In the genomic region with DNA sequence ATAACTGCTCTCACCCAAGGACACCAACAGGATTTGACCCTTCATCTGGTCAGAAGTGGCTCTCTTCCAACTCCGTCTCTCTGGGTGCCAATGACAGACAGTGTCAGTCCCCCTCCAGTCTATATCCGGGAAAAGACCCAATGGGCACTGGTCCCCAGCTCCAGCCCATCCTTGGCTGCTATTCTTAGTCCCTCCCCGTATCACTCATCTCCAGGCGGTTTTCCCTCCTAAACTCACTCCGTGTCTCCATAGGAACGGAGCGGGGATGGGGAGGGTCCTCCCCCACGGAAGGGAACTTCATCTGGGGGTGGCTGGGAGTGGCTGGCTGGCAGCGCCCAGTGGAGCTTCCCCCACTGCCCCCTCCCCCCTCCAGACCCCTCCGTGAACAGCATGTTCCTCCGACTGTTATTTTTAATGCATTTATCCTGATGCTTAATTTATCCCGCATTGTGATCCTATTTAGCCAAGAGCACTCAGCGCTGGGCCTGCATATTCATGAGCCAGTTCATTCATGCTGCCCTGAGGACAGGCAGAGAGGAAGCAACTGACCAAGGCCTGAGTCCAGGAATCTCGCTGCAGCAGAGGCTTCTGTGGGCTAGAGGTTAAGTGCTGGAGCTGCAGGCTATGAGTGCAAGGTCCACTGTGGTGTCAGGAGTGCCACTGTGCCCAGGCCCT, we compare ENCODE assay signal across 8 mouse cellular contexts. TPM values are rescaled to one million over a fixed set of nuclear protein-coding genes. Genes with fewer than 3 reads are reported as not detected.
DNase-seq lines count a peak whose midpoint lies in the region; ATAC-seq lines count a peak whose summit lies in the region.

No protein-coding gene starts in this region.

- peak overlapping the region; percentile 44 for H3K4me2 ChIP-seq in hindbrain, embryonic 12.5 days (replicated peaks)

- peak; percentile 58 to 62 for DNase-seq in cerebellum, postnatal 14 days
- DNase-seq in cerebellum, adult 8-10 months = no peak
- no peak for DNase-seq in forebrain, embryonic 10.5 days (ENCODE audit: extremely low spot score, low spot score)
- peak; percentile 14 for DNase-seq in lung, postnatal 25 days (ENCODE audit: low spot score)
- DNase-seq in telencephalon, adult 2 months (ENCODE audit: low read depth, low spot score) = peak; percentile 44
- no peak for DNase-seq in adrenal gland, adult 8-10 months
- DNase-seq in spleen, postnatal 10 days (ENCODE audit: low spot score in 2 of 2) = no peak

- H3K4me3 ChIP-seq in forebrain, embryonic 10.5 days = no peak overlapping the region
- H3K4me3 ChIP-seq in hindbrain, embryonic 12.5 days = no peak overlapping the region

- 0 out of 2 replicates have a peak overlapping the region, but pooled peaks have one; percentile 13 for H3K27ac ChIP-seq in forebrain, embryonic 10.5 days
- no peak overlapping the region for H3K27ac ChIP-seq in hindbrain, embryonic 12.5 days

- 43% methylated on average over 14 of the region's 14 CpGs for WGBS in forebrain, embryonic 10.5 days
- WGBS in hindbrain, embryonic 12.5 days = 25% methylated on average over 14 of the region's 14 CpGs

- 0 out of 2 replicates have a peak, but pooled peaks cover 5% of the 10 kb centered on the region for H3K27me3 ChIP-seq in forebrain, embryonic 10.5 days (ENCODE audit: poor library complexity, severe bottlenecking)
- H3K27me3 ChIP-seq in hindbrain, embryonic 12.5 days = no peaks in the 10 kb centered on the region

- ATAC-seq in hindbrain, embryonic 12.5 days (ENCODE audit: low FRiP score) = peak; percentile 64

- no peak overlapping the region; the same call in 1 of the 2 replicates for H3K9ac ChIP-seq in hindbrain, embryonic 12.5 days

- peaks cover 16% of the 10 kb centered on the region for H3K4me1 ChIP-seq in forebrain, embryonic 10.5 days
- peaks cover 17% of the 10 kb centered on the region for H3K4me1 ChIP-seq in hindbrain, embryonic 12.5 days

- H3K36me3 ChIP-seq in forebrain, embryonic 10.5 days (replicated peaks) = no peaks in the 10 kb centered on the region
- no peaks in the 10 kb centered on the region for H3K36me3 ChIP-seq in hindbrain, embryonic 12.5 days

- H3K9me3 ChIP-seq in forebrain, embryonic 10.5 days = no peaks in the 10 kb centered on the region
- H3K9me3 ChIP-seq in hindbrain, embryonic 12.5 days (replicated peaks) = 0 out of 2 replicates have a peak, but pooled peaks cover 1% of the 10 kb centered on the region

RNA-seq across cellular contexts. Expression of gene Dlgap4, which starts 28.6 kb away (rescaled TPM):
- 117 and 126 TPM in 2 replicates for polyA plus RNA-seq in forebrain, embryonic 10.5 days (2016; fragmentation: Nextera tagmentation; extraction: Ambion mirVana)
- polyA plus RNA-seq in hindbrain, embryonic 12.5 days (2016; fragmentation: Nextera tagmentation; extraction: Ambion mirVana) = 202 and 215 TPM in 2 replicates
- 10 to 100 TPM; 43.0 to 72.3 (median 58.4) TPM for total RNA-seq in adrenal gland, adult 8-10 months (2022)

RNA-seq across cellular contexts. Expression of gene Aar2, which starts 37.5 kb away (rescaled TPM):
- polyA plus RNA-seq in forebrain, embryonic 10.5 days (2016; fragmentation: Nextera tagmentation; extraction: Ambion mirVana) = 51.6 and 53.4 TPM in 2 replicates
- polyA plus RNA-seq in hindbrain, embryonic 12.5 days (2016; fragmentation: Nextera tagmentation; extraction: Ambion mirVana) = 43.6 and 48.9 TPM in 2 replicates
- 10 to 100 TPM; 38.9 to 51.9 (median 47.2) TPM for total RNA-seq in adrenal gland, adult 8-10 months (2022)

Comparison
In these comparisons a context has a peak if more than half of its experiments do, and no peak if none do; other contexts are left out.
1. DNase-seq: peak in cerebellum, postnatal 14 days (2 of 2), lung, postnatal 25 days (single experiment) and telencephalon, adult 2 months (single experiment); none in cerebellum, adult 8-10 months (single experiment), forebrain, embryonic 10.5 days (single experiment), adrenal gland, adult 8-10 months (single experiment) and spleen, postnatal 10 days (0 of 2).